Mouse (Mus musculus): ENCODE data around the gene Fam155a.

DNA sequence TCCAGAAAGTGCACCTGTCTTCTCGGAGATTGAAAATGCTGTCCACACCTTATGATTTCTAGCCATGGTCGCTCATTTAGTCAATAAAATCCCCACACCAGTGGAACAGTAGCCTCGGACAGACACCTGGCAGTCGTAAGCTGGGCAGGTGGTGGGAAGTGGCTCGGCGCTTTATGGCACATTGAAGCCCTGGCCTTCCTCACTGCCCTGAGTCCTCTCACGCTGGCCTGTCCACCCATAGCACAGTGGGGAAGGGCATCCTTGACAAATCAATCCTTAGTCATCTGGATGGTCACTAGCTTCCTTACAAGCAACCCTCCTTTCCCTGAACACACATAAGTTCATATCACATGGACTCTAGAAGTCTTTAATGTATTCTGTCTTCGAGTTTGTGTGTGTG is 401.8 kb downstream of the Fam155a start:
- no peak for TF ChIP-seq CTCF (IDR thresholded peaks at IDR 0.05; ENCODE audit: low read depth)
- no peak for TF ChIP-seq EP300 (IDR thresholded peaks at IDR 0.05; ENCODE audit: low read depth)
